Mouse (Mus musculus): Measurements from ENCODE around the gene Atp6v1e1. TPM values are rescaled to one million over a fixed set of nuclear protein-coding genes. Genes with fewer than 3 reads are reported as not detected.
"Not testable (repeated sequence)": the region's sequence is repeated elsewhere in the genome, so short reads cannot be mapped to it uniquely, and the experiment has no call there.

The Atp6v1e1 gene
- polyA plus RNA-seq, 1 experiment from 2014 or later: 164 TPM

DNA sequence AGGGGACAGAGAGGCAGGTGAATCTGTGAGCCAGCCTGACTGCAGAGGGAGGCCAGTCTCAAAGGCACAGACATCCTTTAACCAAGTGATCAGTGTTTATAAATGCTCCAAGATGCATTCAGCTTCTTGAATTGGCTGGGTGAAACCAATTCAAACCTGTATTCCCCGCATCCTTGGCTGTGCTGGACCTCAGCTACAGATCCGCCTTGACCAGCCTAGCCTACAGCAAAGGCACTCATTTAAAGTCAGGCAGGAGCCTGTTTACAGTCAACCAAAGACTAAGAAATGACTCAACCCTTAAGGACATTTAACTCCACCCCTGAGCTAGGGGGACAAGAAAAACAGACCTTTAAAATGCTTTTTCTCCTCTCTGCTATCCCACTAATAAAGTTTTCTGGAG, 3.3 kb downstream of the Atp6v1e1 start:
- H3K27ac ChIP-seq (replicated peaks): no peak overlapping the region
- 96% methylated on average over 2 of the region's 2 CpGs for WGBS
- H3K36me3 ChIP-seq: peaks cover 23% of the 10 kb centered on the region
- no peaks in the 10 kb centered on the region for H3K27me3 ChIP-seq
- H3K4me2 ChIP-seq (replicated peaks): no peak overlapping the region
- H3K9ac ChIP-seq (replicated peaks): no peak overlapping the region
- ATAC-seq (ENCODE audit: low FRiP score, low read depth): no peak
- no peaks in the 10 kb centered on the region for H3K9me3 ChIP-seq
- peaks cover 11% of the 10 kb centered on the region for H3K4me1 ChIP-seq
- H3K4me3 ChIP-seq: no peak overlapping the region

DNA sequence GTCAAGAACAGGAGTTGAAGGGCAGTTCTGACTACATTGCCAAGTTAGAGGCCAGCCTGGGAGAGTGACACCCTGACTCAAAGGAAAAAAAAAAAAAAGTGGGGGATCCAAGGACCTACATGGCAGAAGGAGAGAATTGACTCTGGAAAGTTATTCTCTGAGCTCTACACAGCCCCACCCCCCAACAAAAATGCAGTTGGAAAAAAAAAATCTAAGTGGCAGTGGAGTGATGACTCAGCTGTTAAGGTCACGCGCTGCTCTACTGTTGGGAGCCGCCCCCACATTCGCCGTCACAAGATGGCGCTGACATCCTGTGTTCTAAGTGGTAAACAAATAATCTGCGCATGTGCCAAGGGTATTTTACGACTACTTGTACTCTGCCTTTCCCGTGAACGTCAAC, 10.6 kb downstream of the Atp6v1e1 start:
- H3K4me3 ChIP-seq; H3K9me3 ChIP-seq; H3K4me2 ChIP-seq (replicated peaks); H3K4me1 ChIP-seq; H3K9ac ChIP-seq (replicated peaks); H3K27me3 ChIP-seq; ATAC-seq (ENCODE audit: low FRiP score, low read depth); H3K27ac ChIP-seq (replicated peaks): not testable (repeated sequence)
- WGBS: 99% methylated on average over 7 of the region's 10 CpGs
- H3K36me3 ChIP-seq: peaks cover 49% of the 10 kb centered on the region

DNA sequence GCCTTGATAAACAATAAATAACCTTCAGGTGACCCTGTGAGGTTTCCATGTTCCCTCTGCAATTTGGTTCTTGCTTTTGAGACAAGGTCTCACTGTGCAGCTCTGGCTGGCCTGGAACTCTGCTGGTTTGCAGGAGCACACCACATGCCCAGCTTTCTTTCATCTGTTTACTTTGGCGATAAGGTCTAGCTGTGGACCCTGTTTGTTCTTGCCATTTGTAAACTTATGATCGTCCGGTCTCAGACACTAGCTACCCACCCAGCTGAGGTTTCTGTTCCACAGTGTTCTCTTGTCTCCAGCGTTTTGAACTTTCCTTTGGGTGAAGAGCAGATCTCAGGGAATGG, 14.9 kb downstream of the Atp6v1e1 start:
- Histone ChIP-seq H3K36me3 (peaks cover 90% of the 10 kb centered on the region), H3K9me3 (no peaks in the 10 kb centered on the region), H3K27ac (replicated peaks) (no peak overlapping the region), H3K4me2 (replicated peaks) (no peak overlapping the region), H3K4me1 (no peaks in the 10 kb centered on the region), H3K4me3 (no peak overlapping the region), H3K27me3 (no peaks in the 10 kb centered on the region), H3K9ac (replicated peaks) (no peak overlapping the region)
- no peak for ATAC-seq (ENCODE audit: low FRiP score, low read depth)
- WGBS: 93% methylated on average over 4 of the region's 4 CpGs

DNA sequence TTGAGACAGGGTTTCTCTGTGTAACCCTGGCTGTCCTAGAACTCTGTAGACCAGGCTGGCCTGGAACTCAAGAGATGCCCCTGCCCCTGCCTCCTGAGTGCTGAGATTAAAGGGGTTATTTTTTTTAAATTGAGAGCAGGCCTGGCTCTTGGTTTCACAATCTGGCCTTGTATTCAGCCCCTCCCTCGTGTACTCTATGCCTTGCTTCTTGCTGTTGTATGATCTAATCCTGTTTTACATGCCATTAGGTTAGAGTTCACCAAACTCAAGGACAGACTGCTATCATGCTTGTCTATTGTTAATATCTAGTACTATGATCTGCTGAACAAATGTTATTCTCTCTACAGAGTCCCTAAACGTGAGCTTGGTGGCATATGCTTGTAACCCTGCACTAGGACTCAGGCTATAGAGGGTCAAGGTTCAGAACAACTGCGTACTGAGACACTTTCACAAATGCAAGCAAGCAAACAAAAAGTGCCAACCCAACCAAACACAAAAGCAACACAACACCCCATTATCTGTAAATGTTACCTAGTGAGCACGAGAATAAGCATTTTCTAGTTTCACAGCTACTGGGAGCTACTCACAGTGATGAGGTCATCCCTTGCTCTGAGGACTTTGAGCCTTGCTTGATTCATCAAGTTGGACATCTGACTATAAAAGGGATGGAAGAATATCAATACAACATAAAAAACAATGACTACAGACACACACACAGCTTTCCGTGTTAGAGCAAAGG, 15.4 kb downstream of the Atp6v1e1 start:
- Histone ChIP-seq H3K4me3 (no peak overlapping the region), H3K9ac (replicated peaks) (no peak overlapping the region), H3K36me3 (peaks cover 95% of the 10 kb centered on the region), H3K4me1 (no peaks in the 10 kb centered on the region), H3K4me2 (replicated peaks) (no peak overlapping the region), H3K27me3 (no peaks in the 10 kb centered on the region), H3K27ac (replicated peaks) (no peak overlapping the region), H3K9me3 (no peaks in the 10 kb centered on the region)
- WGBS: 90% methylated on average over 5 of the region's 5 CpGs
- ATAC-seq (ENCODE audit: low FRiP score, low read depth): no peak

DNA sequence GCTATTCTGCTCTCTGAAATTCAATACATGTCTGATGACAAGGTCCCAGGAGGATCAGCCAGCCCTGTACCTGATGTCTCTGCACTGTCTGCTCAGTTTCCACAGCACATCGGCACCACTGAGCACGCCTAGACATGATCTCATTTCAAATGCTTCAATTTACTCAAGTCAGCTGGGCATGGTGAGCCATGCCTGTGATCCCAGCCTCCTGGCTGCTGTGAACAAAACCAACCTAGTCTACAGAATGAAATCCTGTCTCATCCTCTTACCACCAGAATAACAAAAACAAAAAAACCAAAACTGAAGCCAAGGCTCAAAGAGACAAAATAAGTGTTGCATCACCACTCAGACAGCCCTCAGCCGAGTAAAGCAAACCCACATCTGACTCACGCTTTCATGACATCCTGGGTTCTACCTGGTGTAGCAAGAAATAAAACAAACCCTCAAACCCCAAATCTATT, 23.0 kb downstream of the Atp6v1e1 start:
- no peak overlapping the region for H3K4me2 ChIP-seq (replicated peaks)
- H3K27ac ChIP-seq (replicated peaks): no peak overlapping the region
- no peaks in the 10 kb centered on the region for H3K9me3 ChIP-seq
- 95% methylated on average over 4 of the region's 4 CpGs for WGBS
- no peak for ATAC-seq (ENCODE audit: low FRiP score, low read depth)
- H3K9ac ChIP-seq (replicated peaks): no peak overlapping the region
- H3K27me3 ChIP-seq: no peaks in the 10 kb centered on the region
- no peak overlapping the region for H3K4me3 ChIP-seq
- H3K4me1 ChIP-seq: no peaks in the 10 kb centered on the region
- peaks cover 99% of the 10 kb centered on the region for H3K36me3 ChIP-seq

DNA sequence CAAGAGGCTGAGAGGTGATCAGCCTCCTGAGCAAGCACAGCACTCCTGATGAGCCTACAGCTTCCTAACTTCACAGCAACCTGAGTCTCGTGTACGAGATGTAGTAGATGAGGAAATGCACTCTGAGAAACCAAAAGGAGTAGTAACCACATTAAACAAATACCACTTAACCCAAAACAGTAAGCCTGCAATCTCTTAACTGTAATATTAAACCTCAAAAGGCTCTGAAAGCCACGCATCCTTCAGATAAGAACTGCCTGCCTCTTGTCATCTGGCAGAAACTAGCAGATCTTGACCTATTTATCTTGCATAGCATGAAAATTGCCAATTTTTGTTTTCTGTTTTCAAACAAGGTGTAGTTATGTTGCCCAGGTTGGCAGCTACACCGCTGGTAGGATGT, 23.7 kb downstream of the Atp6v1e1 start:
- ATAC-seq (ENCODE audit: low FRiP score, low read depth): no peak
- Histone ChIP-seq H3K4me2 (replicated peaks) (no peak overlapping the region), H3K27ac (replicated peaks) (no peak overlapping the region), H3K9ac (replicated peaks) (no peak overlapping the region), H3K4me1 (no peaks in the 10 kb centered on the region), H3K36me3 (peaks cover 99% of the 10 kb centered on the region), H3K9me3 (no peaks in the 10 kb centered on the region), H3K27me3 (no peaks in the 10 kb centered on the region), H3K4me3 (no peak overlapping the region)
- WGBS: 93% methylated on average over 4 of the region's 4 CpGs

DNA sequence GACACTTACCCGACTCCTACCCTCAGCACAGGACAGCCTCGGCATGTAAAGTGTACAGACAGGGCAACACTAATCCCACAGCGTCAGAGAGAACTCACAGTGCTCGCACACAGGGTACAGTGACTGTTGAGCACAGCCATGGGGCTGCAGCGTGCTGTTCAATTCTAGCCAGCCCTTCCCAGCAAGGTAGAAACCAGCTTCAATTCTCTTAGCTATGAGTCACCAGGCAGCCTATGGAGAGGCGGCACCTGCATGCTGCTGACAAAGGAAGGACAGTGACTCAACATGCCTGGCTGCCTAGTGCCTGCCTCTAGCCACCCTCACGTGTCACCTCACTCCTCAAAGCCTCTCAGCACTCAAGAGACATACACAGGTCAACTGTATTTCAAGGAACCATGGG, 24.6 kb downstream of the Atp6v1e1 start:
- Histone ChIP-seq H3K27me3 (no peaks in the 10 kb centered on the region), H3K4me3 (no peak overlapping the region), H3K4me1 (no peaks in the 10 kb centered on the region), H3K9ac (replicated peaks) (no peak overlapping the region), H3K27ac (replicated peaks) (no peak overlapping the region), H3K4me2 (replicated peaks) (no peak overlapping the region), H3K9me3 (no peaks in the 10 kb centered on the region), H3K36me3 (peaks cover 99% of the 10 kb centered on the region)
- ATAC-seq (ENCODE audit: low FRiP score, low read depth): no peak
- WGBS: 93% methylated on average over 7 of the region's 7 CpGs

DNA sequence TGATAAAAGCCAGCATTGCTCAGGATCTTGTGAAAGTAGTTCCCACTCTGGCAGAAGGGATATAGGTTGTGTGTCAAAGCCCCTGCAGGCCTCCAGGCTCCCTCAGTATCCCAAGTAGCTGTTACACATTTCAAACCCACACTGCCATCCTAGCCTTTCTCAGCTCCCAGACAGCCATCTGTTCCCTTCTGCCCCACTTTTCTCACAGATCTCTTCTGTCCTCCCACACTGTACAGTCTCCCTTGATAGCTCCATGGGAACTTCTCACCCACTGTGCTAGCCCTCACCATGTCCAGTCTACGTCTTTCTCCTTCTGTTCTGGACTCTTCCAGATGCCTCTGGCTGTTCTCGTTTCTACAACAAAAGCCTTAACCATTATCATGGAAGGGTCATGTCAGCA, 26.5 kb downstream of the Atp6v1e1 start:
- peaks cover 94% of the 10 kb centered on the region for H3K36me3 ChIP-seq
- 89% methylated on average over 2 of the region's 2 CpGs for whole genome bisulfite sequencing
- no peak overlapping the region for H3K27ac ChIP-seq (replicated peaks)
- no peak overlapping the region for H3K4me3 ChIP-seq
- H3K9me3 ChIP-seq: no peaks in the 10 kb centered on the region
- no peaks in the 10 kb centered on the region for H3K4me1 ChIP-seq
- H3K27me3 ChIP-seq: no peaks in the 10 kb centered on the region
- H3K4me2 ChIP-seq (replicated peaks): no peak overlapping the region
- no peak overlapping the region for H3K9ac ChIP-seq (replicated peaks)
- no peak for ATAC-seq (ENCODE audit: low FRiP score, low read depth)

- peaks cover 89% of the 10 kb centered on the region for H3K36me3 ChIP-seq
- ATAC-seq (ENCODE audit: low FRiP score, low read depth): no peak
- H3K27me3 ChIP-seq: no peaks in the 10 kb centered on the region
- no peaks in the 10 kb centered on the region for H3K9me3 ChIP-seq
- 89% methylated on average over 5 of the region's 5 CpGs for WGBS
- H3K9ac ChIP-seq (replicated peaks): no peak overlapping the region
- H3K4me3 ChIP-seq: no peak overlapping the region
- H3K4me2 ChIP-seq (replicated peaks): no peak overlapping the region
- no peak overlapping the region for H3K27ac ChIP-seq (replicated peaks)
- no peaks in the 10 kb centered on the region for H3K4me1 ChIP-seq
Observed at GRCm38 (mm10) chr6:120795422-120796086, 27.0 kb downstream of the Atp6v1e1 start.

DNA sequence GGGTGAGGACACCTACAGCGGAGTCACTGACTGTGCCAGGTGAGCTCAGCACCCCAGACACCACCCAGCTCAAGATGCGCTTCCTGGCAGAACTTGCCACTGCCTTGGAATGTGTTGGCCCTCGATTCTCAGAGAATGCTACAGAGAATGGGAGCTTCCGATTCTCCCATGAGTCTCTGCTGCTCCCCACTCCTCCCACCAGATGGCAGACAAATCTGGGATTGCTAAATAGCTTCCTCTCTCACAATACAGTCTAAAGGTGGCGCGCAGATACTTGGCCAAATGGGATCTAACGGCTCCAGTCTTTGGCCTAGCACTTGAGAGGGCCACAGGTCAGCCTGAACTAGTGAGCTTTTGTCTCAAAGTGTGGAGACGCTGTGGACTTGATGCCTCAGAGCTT, 29.6 kb downstream of the Atp6v1e1 start:
- WGBS: 86% methylated on average over 8 of the region's 8 CpGs
- no peaks in the 10 kb centered on the region for H3K4me1 ChIP-seq
- no peak overlapping the region for H3K9ac ChIP-seq (replicated peaks)
- no peak overlapping the region for H3K27ac ChIP-seq (replicated peaks)
- H3K9me3 ChIP-seq: no peaks in the 10 kb centered on the region
- no peak overlapping the region for H3K4me2 ChIP-seq (replicated peaks)
- peaks cover 66% of the 10 kb centered on the region for H3K36me3 ChIP-seq
- H3K4me3 ChIP-seq: no peak overlapping the region
- no peak for ATAC-seq (ENCODE audit: low FRiP score, low read depth)
- no peaks in the 10 kb centered on the region for H3K27me3 ChIP-seq

DNA sequence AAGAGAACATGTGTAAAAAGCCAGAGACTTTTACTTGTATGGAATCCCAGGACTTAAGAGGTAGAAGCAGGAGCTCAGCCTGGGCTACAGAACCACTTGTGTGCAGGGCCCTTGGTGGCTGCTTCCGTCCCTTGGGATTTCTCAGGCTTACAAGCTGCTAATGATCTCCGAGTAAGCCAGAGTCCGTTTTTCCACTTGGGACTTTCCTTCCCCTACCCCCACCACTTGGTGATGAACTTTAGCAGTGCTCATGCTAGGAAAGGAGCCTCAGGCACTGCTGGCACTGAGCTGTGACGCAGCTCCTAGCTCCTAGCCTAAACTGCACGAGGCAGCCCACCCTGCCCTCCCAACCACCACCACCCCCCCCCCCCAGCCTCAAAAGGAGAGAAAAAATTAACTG, 31.9 kb downstream of the Atp6v1e1 start:
- Histone ChIP-seq H3K36me3 (peaks cover 44% of the 10 kb centered on the region), H3K4me2 (replicated peaks) (no peak overlapping the region), H3K27me3 (no peaks in the 10 kb centered on the region), H3K9ac (replicated peaks) (no peak overlapping the region), H3K4me1 (no peaks in the 10 kb centered on the region), H3K27ac (replicated peaks) (no peak overlapping the region), H3K9me3 (no peaks in the 10 kb centered on the region), H3K4me3 (no peak overlapping the region)
- WGBS: 76% methylated on average over 5 of the region's 5 CpGs
- ATAC-seq (ENCODE audit: low FRiP score, low read depth): no peak

- ATAC-seq (ENCODE audit: low FRiP score, low read depth): no peak
- Histone ChIP-seq H3K9me3 (no peaks in the 10 kb centered on the region), H3K27ac (replicated peaks) (no peak overlapping the region), H3K27me3 (no peaks in the 10 kb centered on the region), H3K4me2 (replicated peaks) (no peak overlapping the region), H3K36me3 (peaks cover 38% of the 10 kb centered on the region), H3K9ac (replicated peaks) (no peak overlapping the region), H3K4me3 (no peak overlapping the region), H3K4me1 (no peaks in the 10 kb centered on the region)
- 95% methylated on average over 10 of the region's 11 CpGs for WGBS
Observed at GRCm38 (mm10) chr6:120790153-120790552, 32.4 kb downstream of the Atp6v1e1 start.

Data from midbrain, embryonic 12.5 days (tissue).